Mouse (Mus musculus): ENCODE results near the gene Mpo. TPM values are rescaled to one million over a fixed set of nuclear protein-coding genes. Genes with fewer than 3 reads are reported as not detected.

Mpo gene
- polyA plus RNA-seq, 1 experiment from 2014 or later: 2.9 TPM

- no peak overlapping the region for H3K4me3 ChIP-seq (ENCODE audit: low read length)
- no peaks in the 10 kb centered on the region for H3K9me3 ChIP-seq (replicated peaks; ENCODE audit: control insufficient read depth, low read length)
- H3K4me1 ChIP-seq (ENCODE audit: control insufficient read depth, insufficient read depth, low read length): peaks cover 12% of the 10 kb centered on the region
- H3K4me2 ChIP-seq (ENCODE audit: low read depth, low read length): no peak overlapping the region
- H3K9ac ChIP-seq (ENCODE audit: low read length): no peak overlapping the region
- H3K27ac ChIP-seq (ENCODE audit: low read length): no peak overlapping the region
- H3K27me3 ChIP-seq (ENCODE audit: control insufficient read depth, insufficient read depth, low read length): peaks cover 77% of the 10 kb centered on the region
- no peak for ATAC-seq (replicated peaks; ENCODE audit: extremely low read depth, insufficient read depth, low FRiP score)
- WGBS: 74% methylated on average over 14 of the region's 14 CpGs
- no peaks in the 10 kb centered on the region for H3K36me3 ChIP-seq (ENCODE audit: control insufficient read depth, insufficient read depth)
Observed at GRCm38 (mm10) chr11:87761806-87762701, 31.3 kb upstream of the Mpo start.

- Histone ChIP-seq H3K27ac (ENCODE audit: low read length) (no peak overlapping the region), H3K9ac (ENCODE audit: low read length) (no peak overlapping the region), H3K4me2 (ENCODE audit: low read depth, low read length) (no peak overlapping the region), H3K9me3 (replicated peaks; ENCODE audit: control insufficient read depth, low read length) (no peaks in the 10 kb centered on the region), H3K27me3 (ENCODE audit: control insufficient read depth, insufficient read depth, low read length) (peaks cover 79% of the 10 kb centered on the region), H3K4me3 (ENCODE audit: low read length) (no peak overlapping the region), H3K36me3 (ENCODE audit: control insufficient read depth, insufficient read depth) (no peaks in the 10 kb centered on the region), H3K4me1 (ENCODE audit: control insufficient read depth, insufficient read depth, low read length) (peaks cover 12% of the 10 kb centered on the region)
- ATAC-seq (replicated peaks; ENCODE audit: extremely low read depth, insufficient read depth, low FRiP score): no peak
- 41% methylated on average over 12 of the region's 12 CpGs for WGBS
Observed at GRCm38 (mm10) chr11:87762702-87763385, 30.5 kb upstream of the Mpo start.

GRCm38 (mm10) chr11:87763511-87763987 lies 29.8 kb upstream of the Mpo start:
- peak overlapping the region; percentile 70 for H3K4me2 ChIP-seq (ENCODE audit: low read depth, low read length)
- peaks cover 12% of the 10 kb centered on the region for H3K4me1 ChIP-seq (ENCODE audit: control insufficient read depth, insufficient read depth, low read length)
- H3K27ac ChIP-seq (ENCODE audit: low read length): no peak overlapping the region
- peak overlapping the region; percentile 46 for H3K4me3 ChIP-seq (ENCODE audit: low read length)
- H3K9me3 ChIP-seq (replicated peaks; ENCODE audit: control insufficient read depth, low read length): no peaks in the 10 kb centered on the region
- H3K27me3 ChIP-seq (ENCODE audit: control insufficient read depth, insufficient read depth, low read length): peaks cover 79% of the 10 kb centered on the region
- WGBS: 5% methylated on average over 17 of the region's 17 CpGs
- no peak overlapping the region; the same call in 1 of the 2 replicates for H3K9ac ChIP-seq (ENCODE audit: low read length)
- ATAC-seq (replicated peaks; ENCODE audit: extremely low read depth, insufficient read depth, low FRiP score): no peak
- H3K36me3 ChIP-seq (ENCODE audit: control insufficient read depth, insufficient read depth): no peaks in the 10 kb centered on the region

- Histone ChIP-seq H3K9me3 (replicated peaks; ENCODE audit: control insufficient read depth, low read length) (no peaks in the 10 kb centered on the region), H3K27ac (ENCODE audit: low read length) (no peak overlapping the region), H3K4me1 (ENCODE audit: control insufficient read depth, insufficient read depth, low read length) (peaks cover 12% of the 10 kb centered on the region), H3K36me3 (ENCODE audit: control insufficient read depth, insufficient read depth) (no peaks in the 10 kb centered on the region), H3K27me3 (ENCODE audit: control insufficient read depth, insufficient read depth, low read length) (peaks cover 79% of the 10 kb centered on the region), H3K4me3 (ENCODE audit: low read length) (peak overlapping the region; percentile 46), H3K4me2 (ENCODE audit: low read depth, low read length) (peak overlapping the region; percentile 70), H3K9ac (ENCODE audit: low read length) (peak overlapping the region; percentile 42)
- WGBS: 2% methylated on average over 65 of the region's 65 CpGs
- ATAC-seq (replicated peaks; ENCODE audit: extremely low read depth, insufficient read depth, low FRiP score): peak; percentile 25; the same call in 1 of the 2 replicates
Observed at GRCm38 (mm10) chr11:87763988-87764876, 29.1 kb upstream of the Mpo start.

- WGBS: 70% methylated on average over 4 of the region's 4 CpGs
- peaks cover 39% of the 10 kb centered on the region for H3K27me3 ChIP-seq (ENCODE audit: control insufficient read depth, insufficient read depth, low read length)
- H3K9me3 ChIP-seq (replicated peaks; ENCODE audit: control insufficient read depth, low read length): no peaks in the 10 kb centered on the region
- H3K36me3 ChIP-seq (ENCODE audit: control insufficient read depth, insufficient read depth): no peaks in the 10 kb centered on the region
- H3K4me1 ChIP-seq (ENCODE audit: control insufficient read depth, insufficient read depth, low read length): peaks cover 7% of the 10 kb centered on the region
- no peak for ATAC-seq (replicated peaks; ENCODE audit: extremely low read depth, insufficient read depth, low FRiP score)
- H3K4me3 ChIP-seq (ENCODE audit: low read length): no peak overlapping the region
- no peak overlapping the region for H3K4me2 ChIP-seq (ENCODE audit: low read depth, low read length)
- no peak overlapping the region for H3K27ac ChIP-seq (ENCODE audit: low read length)
- H3K9ac ChIP-seq (ENCODE audit: low read length): no peak overlapping the region
Observed at GRCm38 (mm10) chr11:87768745-87769144, 24.6 kb upstream of the Mpo start.

- no peak for ATAC-seq (replicated peaks; ENCODE audit: extremely low read depth, insufficient read depth, low FRiP score)
- Histone ChIP-seq H3K4me1 (ENCODE audit: control insufficient read depth, insufficient read depth, low read length) (no peaks in the 10 kb centered on the region), H3K27ac (ENCODE audit: low read length) (no peak overlapping the region), H3K4me3 (ENCODE audit: low read length) (no peak overlapping the region), H3K9ac (ENCODE audit: low read length) (no peak overlapping the region), H3K27me3 (ENCODE audit: control insufficient read depth, insufficient read depth, low read length) (peaks cover 17% of the 10 kb centered on the region), H3K4me2 (ENCODE audit: low read depth, low read length) (no peak overlapping the region), H3K9me3 (replicated peaks; ENCODE audit: control insufficient read depth, low read length) (no peaks in the 10 kb centered on the region), H3K36me3 (ENCODE audit: control insufficient read depth, insufficient read depth) (no peaks in the 10 kb centered on the region)
- 48% methylated on average over 3 of the region's 3 CpGs for WGBS
Observed at GRCm38 (mm10) chr11:87770989-87771388, 22.4 kb upstream of the Mpo start.

- Histone ChIP-seq H3K9ac (ENCODE audit: low read length) (no peak overlapping the region), H3K4me3 (ENCODE audit: low read length) (no peak overlapping the region), H3K27ac (ENCODE audit: low read length) (no peak overlapping the region), H3K4me1 (ENCODE audit: control insufficient read depth, insufficient read depth, low read length) (no peaks in the 10 kb centered on the region), H3K27me3 (ENCODE audit: control insufficient read depth, insufficient read depth, low read length) (0 out of 2 replicates have a peak, but pooled peaks cover 9% of the 10 kb centered on the region), H3K36me3 (ENCODE audit: control insufficient read depth, insufficient read depth) (no peaks in the 10 kb centered on the region), H3K4me2 (ENCODE audit: low read depth, low read length) (no peak overlapping the region), H3K9me3 (replicated peaks; ENCODE audit: control insufficient read depth, low read length) (no peaks in the 10 kb centered on the region)
- 76% methylated on average over 3 of the region's 3 CpGs for WGBS
- ATAC-seq (replicated peaks; ENCODE audit: extremely low read depth, insufficient read depth, low FRiP score): no peak
Observed at GRCm38 (mm10) chr11:87772354-87772753, 21.0 kb upstream of the Mpo start.

- Histone ChIP-seq H3K9me3 (replicated peaks; ENCODE audit: control insufficient read depth, low read length) (no peaks in the 10 kb centered on the region), H3K27ac (ENCODE audit: low read length) (no peak overlapping the region), H3K9ac (ENCODE audit: low read length) (peak overlapping the region; percentile 64), H3K27me3 (ENCODE audit: control insufficient read depth, insufficient read depth, low read length) (peaks cover 13% of the 10 kb centered on the region; the same call in 1 of the 2 replicates), H3K4me1 (ENCODE audit: control insufficient read depth, insufficient read depth, low read length) (peaks cover 5% of the 10 kb centered on the region; the same call in 1 of the 2 replicates), H3K36me3 (ENCODE audit: control insufficient read depth, insufficient read depth) (no peaks in the 10 kb centered on the region), H3K4me2 (ENCODE audit: low read depth, low read length) (peak overlapping the region; percentile 67), H3K4me3 (ENCODE audit: low read length) (peak overlapping the region; percentile 42)
- ATAC-seq (replicated peaks; ENCODE audit: extremely low read depth, insufficient read depth, low FRiP score): peak; percentile 62; the same call in 1 of the 2 replicates
- 11% methylated on average over 30 of the region's 32 CpGs for WGBS
Observed at GRCm38 (mm10) chr11:87778100-87778765, 15.1 kb upstream of the Mpo start.

Measured in heart, embryonic 16.5 days (tissue).